Mouse (Mus musculus): Measurements from ENCODE around the gene Spag8.

Gene Spag8

GRCm38 (mm10) chr4:43649783-43650182 lies 3.6 kb downstream of the Spag8 start:
- DNase-seq = no peak

- no peak for DNase-seq
These were observed 12.9 kb downstream of the Spag8 start for GRCm38 (mm10) chr4:43640491-43640890.

- peak in 1 of 2 experiments; percentile 1 for DNase-seq
These were observed 13.3 kb downstream of the Spag8 start for GRCm38 (mm10) chr4:43640076-43640475.

GRCm38 (mm10) chr4:43636751-43637150 lies 16.6 kb downstream of the Spag8 start:
- DNase-seq = no peak

GRCm38 (mm10) chr4:43634621-43635374 lies 18.6 kb downstream of the Spag8 start:
- DNase-seq = no peak

GRCm38 (mm10) chr4:43633736-43634135 lies 19.7 kb downstream of the Spag8 start:
- DNase-seq = no peak

GRCm38 (mm10) chr4:43633296-43633695 lies 20.1 kb downstream of the Spag8 start:
- DNase-seq = no peak

- DNase-seq = peak; percentile 53 to 69
These were observed 21.2 kb downstream of the Spag8 start for GRCm38 (mm10) chr4:43631956-43632920.

- DNase-seq = peak; percentile 65 to 78
These were observed 22.1 kb downstream of the Spag8 start, which contains the start of gene Npr2 for GRCm38 (mm10) chr4:43631046-43631955. Npr2 (plus strand) TSS chr4:43631935.

GRCm38 (mm10) chr4:43630671-43631045 lies 22.7 kb downstream of the Spag8 start:
- DNase-seq = peak in 1 of 2 experiments; percentile 13

- peak; percentile 90 to 91 for DNase-seq
These were observed 23.3 kb downstream of the Spag8 start for GRCm38 (mm10) chr4:43630030-43630581.

GRCm38 (mm10) chr4:43629106-43629817 lies 24.1 kb downstream of the Spag8 start:
- DNase-seq = peak; percentile 48 to 54

GRCm38 (mm10) chr4:43620146-43620778 lies 33.1 kb downstream of the Spag8 start:
- no peak for DNase-seq

- no peak for DNase-seq
These were observed 40.2 kb downstream of the Spag8 start for GRCm38 (mm10) chr4:43613060-43613730.

- no peak for DNase-seq
These were observed 40.9 kb downstream of the Spag8 start for GRCm38 (mm10) chr4:43612534-43612933.

GRCm38 (mm10) chr4:43604751-43605685 lies 48.4 kb downstream of the Spag8 start:
- DNase-seq = no peak

GRCm38 (mm10) chr4:43604099-43604498 lies 49.3 kb downstream of the Spag8 start:
- no peak for DNase-seq
